Mouse (Mus musculus) megakaryocyte, embryonic 14.5 days (primary cell): ENCODE measurements around the gene Mrgpre.

Source experiments
- FLI1 ChIP-seq: IDR thresholded peaks from 2 replicates; pipeline ENCODE4 v1.6.1; 2012; ENCODE audit warnings: low read length, inconsistent platforms, mixed read lengths
- GATA1 ChIP-seq: IDR thresholded peaks from 3 replicates; pipeline ENCODE4 v1.6.1; 2012; ENCODE audit warnings: mixed read lengths, low read length, inconsistent platforms, borderline replicate concordance

DNA sequence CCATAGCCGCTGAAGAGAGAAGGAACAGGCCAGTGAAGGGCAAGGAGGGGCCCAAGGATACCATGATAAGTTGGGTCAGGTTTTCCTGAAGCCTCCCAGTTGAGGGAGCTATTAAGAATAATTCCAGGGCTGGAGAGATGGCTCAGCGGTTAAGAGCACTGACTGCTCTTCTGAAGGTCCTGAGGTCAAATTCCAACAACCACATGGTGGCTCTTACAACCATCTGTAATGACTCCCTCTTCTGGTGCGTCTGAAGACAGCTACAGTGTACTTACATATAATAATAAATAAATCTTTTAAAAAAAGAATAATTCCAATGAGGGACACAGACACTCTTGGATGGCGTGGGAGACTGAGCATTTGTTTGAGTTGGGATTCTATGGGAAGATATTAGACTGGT is 34.9 kb upstream of the Mrgpre start:
- TF ChIP-seq GATA1, result no peak
- TF ChIP-seq FLI1, result no peak
